Mouse (Mus musculus) kidney, adult 2 months (tissue): ENCODE data around the gene Kiss1r. TPM values are rescaled to one million over a fixed set of nuclear protein-coding genes. Genes with fewer than 3 reads are reported as not detected.
"Not testable (repeated sequence)": the region's sequence is repeated elsewhere in the genome, so short reads cannot be mapped to it uniquely, and the experiment has no call there.

Experiments used
- DNase-seq: peaks from one replicate; pipeline ENCODE4 v3.0.0; 2021
- H3K27ac ChIP-seq: fragments of 200-500 bp; 2 replicates; pipeline ENCODE4 v1.5.1; 2012; ENCODE audit warnings: low read depth, low read length, control low read depth, inconsistent platforms; ENCODE audit not compliant: insufficient read depth
- H3K27me3 ChIP-seq: fragments of 200-500 bp; replicated peaks from 2 replicates; pipeline ENCODE4 v1.6.1; 2012; ENCODE audit warnings: mild to moderate bottlenecking, moderate library complexity, low read length, inconsistent platforms; ENCODE audit not compliant: control insufficient read depth, insufficient read depth
- H3K36me3 ChIP-seq: fragments of 200-500 bp; 2 replicates; pipeline ENCODE4 v1.6.1; 2012; ENCODE audit warnings: mild to moderate bottlenecking, moderate library complexity, low read length, inconsistent platforms; ENCODE audit not compliant: control insufficient read depth, insufficient read depth
- H3K4me1 ChIP-seq: fragments of 200-500 bp; 2 replicates; pipeline ENCODE4 v1.6.1; 2011; ENCODE audit warnings: low read length; ENCODE audit not compliant: control insufficient read depth, insufficient read depth
- H3K4me3 ChIP-seq: fragments of 200-500 bp; 2 replicates; pipeline ENCODE4 v1.5.1; 2011; ENCODE audit warnings: mild to moderate bottlenecking, low read depth, low read length, control low read depth; ENCODE audit not compliant: insufficient read depth
- CTCF ChIP-seq: fragments of 200-500 bp; conservative IDR thresholded peaks from 2 replicates; pipeline ENCODE4 v1.5.1; 2011; ENCODE audit warnings: low read depth, mild to moderate bottlenecking, control low read depth, low read length, moderate library complexity, mixed read lengths; ENCODE audit not compliant: insufficient read depth, insufficient read length
- POLR2A ChIP-seq: fragments of 200-500 bp; IDR thresholded peaks from one replicate; pipeline ENCODE4 v1.6.1; 2011; ENCODE audit warnings: low read depth, low read length, control low read depth
- WGBS: fragments of 180-500 bp; shearing (Covaris S2); methylation state at CpG from one replicate; pipeline ENCODE4 v1.1.7; 2018; 5-methylcytosine and 5-hydroxymethylcytosine counted together
- polyA plus RNA-seq: library from polyadenylated mRNA; depleted of rRNA; stranded (reverse); fragments of >200 nt; gene quantifications from 2 replicates; pipeline ENCODE4 v1.2.3, GENCODE M21; 2012

Gene Kiss1r
- polyA plus RNA-seq, 1 experiment: 5.6 TPM

DNA sequence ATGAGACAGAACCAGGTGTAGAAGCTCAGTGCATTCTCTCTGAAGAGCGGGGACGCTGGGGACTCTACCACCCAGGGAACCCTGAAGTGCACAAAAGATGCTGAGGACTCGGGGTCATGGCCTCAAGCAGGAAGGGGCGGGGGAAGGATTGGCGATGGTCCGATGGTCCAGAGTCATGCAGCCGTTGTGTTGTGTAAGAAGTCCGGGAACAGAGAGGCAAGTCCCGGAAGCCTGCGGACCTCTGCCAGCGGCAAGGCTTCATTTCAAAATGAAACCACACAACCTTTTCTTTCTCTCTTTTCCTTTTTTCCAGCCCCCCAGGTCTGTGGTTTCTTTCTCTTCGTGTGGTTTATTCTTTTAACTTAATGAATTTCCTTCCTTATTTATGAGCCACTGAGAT, 39.0 kb upstream of the Kiss1r start:
- TF ChIP-seq CTCF: no peak
- TF ChIP-seq POLR2A: no peak
- H3K4me1 ChIP-seq: 0 out of 2 replicates have a peak, but pooled peaks cover 9% of the 10 kb centered on the region
- H3K36me3 ChIP-seq: no peaks in the 10 kb centered on the region
- 34% methylated on average over 12 of the region's 12 CpGs for WGBS
- no peaks in the 10 kb centered on the region for H3K27me3 ChIP-seq
- H3K4me3 ChIP-seq: no peak overlapping the region
- peak overlapping the region; percentile 51; the same call in 1 of the 2 replicates for H3K27ac ChIP-seq
- DNase-seq: peak; percentile 79

- no peak overlapping the region for H3K4me3 ChIP-seq
- DNase-seq: no peak
- H3K27ac ChIP-seq: no peak overlapping the region
- no peaks in the 10 kb centered on the region for H3K27me3 ChIP-seq
- no peaks in the 10 kb centered on the region for H3K36me3 ChIP-seq
- 29% methylated on average over 3 of the region's 3 CpGs for WGBS
- H3K4me1 ChIP-seq: 0 out of 2 replicates have a peak, but pooled peaks cover 4% of the 10 kb centered on the region
- TF ChIP-seq POLR2A (no peak), CTCF (no peak)
Measured at GRCm38 (mm10) chr10:79879527-79879926, 37.2 kb upstream of the Kiss1r start.

DNA sequence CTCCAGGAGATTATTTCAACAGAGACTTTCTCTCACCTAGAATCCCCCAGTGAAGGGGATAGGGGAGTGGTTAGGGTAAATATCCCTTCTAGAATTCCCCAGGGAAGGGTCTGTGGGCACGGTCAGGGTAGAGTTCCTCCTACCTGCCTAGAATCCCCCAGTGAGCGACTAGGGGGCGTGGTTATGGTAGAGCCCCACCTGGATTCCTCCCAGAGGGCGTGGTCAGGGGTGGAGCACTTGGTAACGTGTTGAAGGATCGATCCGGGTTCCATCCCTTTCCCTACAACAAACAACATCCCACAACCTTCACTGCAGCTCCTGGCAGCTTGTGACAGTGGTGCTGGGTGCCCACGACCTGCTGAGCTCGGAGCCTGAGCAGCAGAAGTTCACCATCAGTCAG, 36.0 kb upstream of the Kiss1r start:
- no peak overlapping the region for H3K27ac ChIP-seq
- H3K36me3 ChIP-seq: no peaks in the 10 kb centered on the region
- H3K4me3 ChIP-seq: no peak overlapping the region
- no peak for DNase-seq
- H3K4me1 ChIP-seq: 0 out of 2 replicates have a peak, but pooled peaks cover 3% of the 10 kb centered on the region
- H3K27me3 ChIP-seq: no peaks in the 10 kb centered on the region
- TF ChIP-seq POLR2A (no peak), CTCF (no peak)
- WGBS: 34% methylated on average over 9 of the region's 9 CpGs

GRCm38 (mm10) chr10:79881981-79882380, 34.8 kb upstream of the Kiss1r start:
- Histone ChIP-seq H3K27ac (no peak overlapping the region), H3K27me3 (no peaks in the 10 kb centered on the region), H3K4me3 (no peak overlapping the region), H3K36me3 (no peaks in the 10 kb centered on the region), H3K4me1 (0 out of 2 replicates have a peak, but pooled peaks cover 3% of the 10 kb centered on the region)
- no peak for DNase-seq
- WGBS: 29% methylated on average over 22 of the region's 22 CpGs
- TF ChIP-seq POLR2A: no peak

DNA sequence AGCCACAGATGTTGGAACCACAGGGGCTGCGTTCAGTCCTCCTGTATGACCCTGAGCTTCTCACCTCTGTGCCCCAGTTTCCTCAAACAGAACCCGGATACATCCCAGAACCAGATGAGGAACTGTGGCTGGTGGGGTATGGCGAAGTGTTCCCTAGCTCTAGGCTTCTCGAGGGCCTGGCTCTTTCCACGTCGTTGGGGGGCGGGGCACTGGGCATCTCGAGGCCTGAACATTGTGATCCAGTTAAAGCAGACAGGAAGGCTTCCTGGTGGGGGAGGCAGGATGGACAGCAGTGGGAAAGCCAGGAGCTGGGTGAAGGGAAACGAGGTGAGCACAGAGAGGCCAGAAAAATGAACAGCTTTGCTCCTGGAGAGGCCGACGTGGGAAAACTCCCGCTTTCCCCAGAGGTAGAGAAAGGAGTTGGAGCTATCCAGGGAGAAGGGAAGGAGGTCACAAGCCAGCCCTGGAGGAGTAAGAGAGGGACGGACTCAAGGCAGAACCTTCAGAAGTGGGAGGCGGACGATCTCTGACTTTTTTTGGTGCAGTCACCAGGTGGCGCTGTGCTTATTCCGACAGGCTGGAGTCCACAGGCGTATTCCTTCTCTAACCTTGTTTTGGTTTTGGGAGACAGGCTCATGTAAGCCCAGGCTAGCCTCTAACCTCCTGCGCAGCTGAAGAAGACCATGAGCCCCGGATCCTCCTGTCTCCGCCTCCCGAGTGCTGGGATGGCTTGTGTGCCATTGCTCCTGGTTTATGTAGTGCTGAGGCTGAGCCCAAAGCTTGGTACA, 33.3 kb upstream of the Kiss1r start:
- TF ChIP-seq POLR2A (no peak), CTCF (peak; percentile 86)
- Histone ChIP-seq H3K27ac (no peak overlapping the region), H3K4me1 (0 out of 2 replicates have a peak, but pooled peaks cover 3% of the 10 kb centered on the region), H3K27me3 (no peaks in the 10 kb centered on the region), H3K36me3 (no peaks in the 10 kb centered on the region), H3K4me3 (no peak overlapping the region)
- WGBS: 23% methylated on average over 22 of the region's 22 CpGs
- DNase-seq: peak; percentile 89

DNA sequence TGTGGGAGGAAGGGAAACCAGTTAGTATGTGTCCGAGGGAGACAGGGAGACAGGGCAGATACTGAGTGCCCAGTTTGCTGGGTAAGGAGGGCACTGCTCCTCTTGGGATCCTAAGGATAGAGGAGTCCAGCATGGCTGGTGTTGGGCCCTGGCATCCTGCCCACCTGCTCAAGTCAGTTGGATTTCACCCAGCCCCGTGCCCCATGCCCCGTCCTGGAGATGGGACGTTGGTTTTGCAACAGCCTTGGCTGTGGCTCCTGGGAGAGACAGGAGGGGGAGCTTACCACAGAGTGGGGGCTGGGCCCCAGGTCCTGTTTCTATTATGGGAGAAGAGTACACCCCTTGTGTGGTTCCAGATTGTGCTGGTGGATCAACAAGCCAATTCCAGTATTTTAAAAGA, 32.3 kb upstream of the Kiss1r start:
- 26% methylated on average over 4 of the region's 4 CpGs for WGBS
- no peaks in the 10 kb centered on the region for H3K36me3 ChIP-seq
- no peak overlapping the region for H3K4me3 ChIP-seq
- TF ChIP-seq POLR2A: no peak
- TF ChIP-seq CTCF: no peak
- H3K27me3 ChIP-seq: no peaks in the 10 kb centered on the region
- peak; percentile 92 for DNase-seq
- H3K27ac ChIP-seq: no peak overlapping the region
- H3K4me1 ChIP-seq: 0 out of 2 replicates have a peak, but pooled peaks cover 3% of the 10 kb centered on the region

DNA sequence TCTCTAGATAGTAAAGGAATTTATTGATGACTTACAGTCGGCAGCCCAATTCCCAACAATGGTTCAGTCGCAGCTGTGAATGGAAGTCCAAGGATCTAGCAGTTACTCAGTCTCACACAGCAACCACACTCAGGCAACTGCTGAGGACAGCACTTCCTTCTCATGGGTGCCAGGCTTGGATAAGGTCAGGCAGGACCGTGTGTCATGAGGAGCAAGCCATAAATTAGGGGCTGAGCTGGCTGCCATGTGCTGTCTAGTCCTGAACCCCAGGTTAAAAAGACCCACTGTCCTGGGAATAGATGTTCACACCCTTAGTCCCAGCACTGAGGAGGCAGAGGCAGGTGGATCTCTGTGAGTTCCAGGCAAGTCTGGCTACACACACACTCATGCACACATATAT, 31.8 kb upstream of the Kiss1r start:
- H3K36me3 ChIP-seq, H3K4me3 ChIP-seq, H3K27me3 ChIP-seq, H3K27ac ChIP-seq, DNase-seq, H3K4me1 ChIP-seq: not testable (repeated sequence)
- WGBS: 52% methylated on average over 3 of the region's 3 CpGs

DNA sequence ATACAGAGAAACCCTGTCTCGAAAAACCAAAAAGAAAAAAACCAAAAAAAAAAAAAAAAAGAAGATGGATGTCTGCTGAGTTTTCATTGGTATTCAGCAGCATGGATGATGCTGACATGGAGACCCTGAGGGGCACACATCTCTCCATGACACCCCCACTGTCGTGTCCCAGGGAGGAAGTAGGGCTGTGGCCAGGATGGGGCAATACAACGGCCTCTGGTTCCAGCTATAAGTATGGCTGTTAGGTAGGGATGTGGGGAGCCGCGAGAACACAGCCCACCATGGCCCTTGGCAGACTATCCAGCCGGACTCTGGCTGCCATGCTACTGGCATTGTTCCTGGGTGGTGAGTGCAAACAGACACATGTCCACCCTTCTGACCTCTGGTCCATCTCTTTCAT, 30.7 kb upstream of the Kiss1r start, which contains the start of gene Elane:
Gene Elane, plus strand, starts transcription at position 194 of the 400 bp plus-strand sequence.
- Histone ChIP-seq H3K4me1 (no peaks in the 10 kb centered on the region), H3K27me3 (no peaks in the 10 kb centered on the region), H3K36me3 (no peaks in the 10 kb centered on the region), H3K4me3 (no peak within 1 kb of the TSS), H3K27ac (no peak within 1 kb of the TSS)
- 81% methylated on average over 6 of the region's 6 CpGs for WGBS
- no peak for DNase-seq
- no peak for TF ChIP-seq POLR2A
- TF ChIP-seq CTCF: no peak
